Mouse (Mus musculus): Measurements from ENCODE around the gene Ggct. TPM values are rescaled to one million over a fixed set of nuclear protein-coding genes. Genes with fewer than 3 reads are reported as not detected.
A peak's percentile ranks its signal among the peaks of the same experiment; 100 is the strongest.

Ggct gene
- polyA plus RNA-seq, 1 experiment from 2014 or later = 6.3 TPM

- WGBS (ENCODE audit: insufficient replicate concordance) = 87% methylated on average over 4 of the region's 4 CpGs
- Histone ChIP-seq H3K4me3 (ENCODE audit: low read depth, low read length) (no peak overlapping the region), H3K36me3 (ENCODE audit: control insufficient read depth, insufficient read depth, low read length) (no peaks in the 10 kb centered on the region), H3K9ac (ENCODE audit: low read depth, low read length) (no peak overlapping the region), H3K4me2 (no peak overlapping the region), H3K27ac (ENCODE audit: low read depth, low read length) (no peak overlapping the region), H3K4me1 (ENCODE audit: control insufficient read depth, insufficient read depth, low read length) (no peaks in the 10 kb centered on the region), H3K27me3 (ENCODE audit: control insufficient read depth, insufficient read depth, low read length) (no peaks in the 10 kb centered on the region), H3K9me3 (replicated peaks; ENCODE audit: control insufficient read depth, low read length) (no peaks in the 10 kb centered on the region)
- no peak for ATAC-seq (replicated peaks; ENCODE audit: insufficient number of reproducible peaks, low FRiP score, low TSS enrichment)
Observed at GRCm38 (mm10) chr6:54983526-54984050, 9.2 kb downstream of the Ggct start.

DNA sequence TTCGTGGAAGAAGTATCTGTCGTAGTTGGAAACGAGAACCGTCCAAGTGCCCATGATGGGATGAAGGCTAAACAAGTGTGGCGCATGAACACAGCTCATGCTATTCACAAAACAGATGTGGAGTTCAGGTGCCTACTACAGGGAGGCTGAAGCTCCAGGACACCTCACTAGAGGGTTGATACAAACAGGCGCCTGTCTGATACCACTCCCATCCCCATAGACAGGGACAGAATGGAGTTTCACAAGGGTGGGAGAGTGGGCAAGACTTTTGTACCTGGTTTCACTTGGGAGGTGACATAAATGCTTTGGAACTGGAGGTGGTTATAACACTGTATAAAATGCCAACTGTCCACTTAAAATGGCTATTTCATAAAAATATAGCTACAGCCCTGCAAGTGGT, 13.3 kb downstream of the Ggct start:
- H3K36me3 ChIP-seq (ENCODE audit: control insufficient read depth, insufficient read depth, low read length) = no peaks in the 10 kb centered on the region
- ATAC-seq (replicated peaks; ENCODE audit: insufficient number of reproducible peaks, low FRiP score, low TSS enrichment) = no peak
- no peaks in the 10 kb centered on the region for H3K4me1 ChIP-seq (ENCODE audit: control insufficient read depth, insufficient read depth, low read length)
- H3K4me2 ChIP-seq = no peak overlapping the region
- H3K9ac ChIP-seq (ENCODE audit: low read depth, low read length) = no peak overlapping the region
- no peaks in the 10 kb centered on the region for H3K27me3 ChIP-seq (ENCODE audit: control insufficient read depth, insufficient read depth, low read length)
- 89% methylated on average over 6 of the region's 6 CpGs for WGBS (ENCODE audit: insufficient replicate concordance)
- H3K9me3 ChIP-seq (replicated peaks; ENCODE audit: control insufficient read depth, low read length) = no peaks in the 10 kb centered on the region
- no peak overlapping the region for H3K4me3 ChIP-seq (ENCODE audit: low read depth, low read length)
- no peak overlapping the region for H3K27ac ChIP-seq (ENCODE audit: low read depth, low read length)

GRCm38 (mm10) chr6:54975616-54976015, 17.1 kb downstream of the Ggct start:
- Histone ChIP-seq H3K9ac (ENCODE audit: low read depth, low read length) (no peak overlapping the region), H3K27ac (ENCODE audit: low read depth, low read length) (no peak overlapping the region), H3K27me3 (ENCODE audit: control insufficient read depth, insufficient read depth, low read length) (peaks cover 4% of the 10 kb centered on the region), H3K4me2 (no peak overlapping the region), H3K4me1 (ENCODE audit: control insufficient read depth, insufficient read depth, low read length) (no peaks in the 10 kb centered on the region), H3K36me3 (ENCODE audit: control insufficient read depth, insufficient read depth, low read length) (no peaks in the 10 kb centered on the region), H3K4me3 (ENCODE audit: low read depth, low read length) (no peak overlapping the region), H3K9me3 (replicated peaks; ENCODE audit: control insufficient read depth, low read length) (no peaks in the 10 kb centered on the region)
- no peak; the same call in 1 of the 2 replicates for ATAC-seq (replicated peaks; ENCODE audit: insufficient number of reproducible peaks, low FRiP score, low TSS enrichment)
- 72% methylated on average over 1 of the region's 1 CpGs for WGBS (ENCODE audit: insufficient replicate concordance)

GRCm38 (mm10) chr6:54974501-54974900, 18.2 kb downstream of the Ggct start:
- 63% methylated on average over 5 of the region's 5 CpGs for WGBS (ENCODE audit: insufficient replicate concordance)
- no peaks in the 10 kb centered on the region for H3K4me1 ChIP-seq (ENCODE audit: control insufficient read depth, insufficient read depth, low read length)
- H3K27ac ChIP-seq (ENCODE audit: low read depth, low read length) = no peak overlapping the region
- H3K4me2 ChIP-seq = no peak overlapping the region
- H3K9ac ChIP-seq (ENCODE audit: low read depth, low read length) = no peak overlapping the region
- no peak overlapping the region for H3K4me3 ChIP-seq (ENCODE audit: low read depth, low read length)
- H3K9me3 ChIP-seq (replicated peaks; ENCODE audit: control insufficient read depth, low read length) = no peaks in the 10 kb centered on the region
- H3K36me3 ChIP-seq (ENCODE audit: control insufficient read depth, insufficient read depth, low read length) = no peaks in the 10 kb centered on the region
- ATAC-seq (replicated peaks; ENCODE audit: insufficient number of reproducible peaks, low FRiP score, low TSS enrichment) = no peak
- H3K27me3 ChIP-seq (ENCODE audit: control insufficient read depth, insufficient read depth, low read length) = peaks cover 8% of the 10 kb centered on the region

- Histone ChIP-seq H3K9ac (ENCODE audit: low read depth, low read length) (no peak overlapping the region), H3K36me3 (ENCODE audit: control insufficient read depth, insufficient read depth, low read length) (no peaks in the 10 kb centered on the region), H3K9me3 (replicated peaks; ENCODE audit: control insufficient read depth, low read length) (no peaks in the 10 kb centered on the region), H3K4me2 (peak overlapping the region; percentile 80), H3K27me3 (ENCODE audit: control insufficient read depth, insufficient read depth, low read length) (peaks cover 10% of the 10 kb centered on the region), H3K4me3 (ENCODE audit: low read depth, low read length) (peak overlapping the region; percentile 63), H3K4me1 (ENCODE audit: control insufficient read depth, insufficient read depth, low read length) (no peaks in the 10 kb centered on the region), H3K27ac (ENCODE audit: low read depth, low read length) (no peak overlapping the region)
- ATAC-seq (replicated peaks; ENCODE audit: insufficient number of reproducible peaks, low FRiP score, low TSS enrichment) = no peak
- 15% methylated on average over 5 of the region's 5 CpGs for WGBS (ENCODE audit: insufficient replicate concordance)
Observed at GRCm38 (mm10) chr6:54972929-54973211, 19.9 kb downstream of the Ggct start.

GRCm38 (mm10) chr6:54972111-54972928, 20.4 kb downstream of the Ggct start, which contains the start of gene Nod1:
Gene Nod1, minus strand, starts transcription at chr6:54972612.
- ATAC-seq (replicated peaks; ENCODE audit: insufficient number of reproducible peaks, low FRiP score, low TSS enrichment) = peak; percentile 73
- Histone ChIP-seq H3K27ac (ENCODE audit: low read depth, low read length) (0 out of 2 replicates have a peak within 1 kb of the TSS, but pooled peaks have one; percentile 25), H3K9me3 (replicated peaks; ENCODE audit: control insufficient read depth, low read length) (no peaks in the 10 kb centered on the region), H3K4me1 (ENCODE audit: control insufficient read depth, insufficient read depth, low read length) (no peaks in the 10 kb centered on the region), H3K27me3 (ENCODE audit: control insufficient read depth, insufficient read depth, low read length) (peaks cover 14% of the 10 kb centered on the region), H3K9ac (ENCODE audit: low read depth, low read length) (peak within 1 kb of the TSS; percentile 64), H3K4me3 (ENCODE audit: low read depth, low read length) (peak within 1 kb of the TSS; percentile 63), H3K4me2 (peak within 1 kb of the TSS; percentile 80), H3K36me3 (ENCODE audit: control insufficient read depth, insufficient read depth, low read length) (no peaks in the 10 kb centered on the region)
- WGBS (ENCODE audit: insufficient replicate concordance) = 3% methylated on average over 44 of the region's 53 CpGs

DNA sequence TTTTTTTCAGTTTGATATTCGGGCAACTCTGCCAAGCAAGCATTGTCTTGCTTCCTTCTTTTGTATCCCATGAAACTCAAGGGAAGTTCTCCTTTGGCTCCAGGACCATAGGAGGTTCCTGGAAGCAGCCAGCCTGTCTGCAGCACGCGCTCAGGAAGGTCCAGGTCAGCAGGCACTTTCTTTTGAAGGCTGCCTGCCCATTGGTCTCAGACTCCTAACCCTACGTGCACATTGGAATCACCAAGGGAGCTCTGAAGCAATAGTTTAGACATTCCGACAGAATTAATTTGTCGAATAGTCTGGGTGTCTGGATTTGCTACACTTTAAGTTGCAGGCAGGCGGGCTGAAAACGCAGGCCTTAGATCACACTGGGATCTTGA, 21.0 kb downstream of the Ggct start:
- 16% methylated on average over 8 of the region's 8 CpGs for WGBS (ENCODE audit: insufficient replicate concordance)
- H3K27ac ChIP-seq (ENCODE audit: low read depth, low read length) = no peak overlapping the region
- no peaks in the 10 kb centered on the region for H3K36me3 ChIP-seq (ENCODE audit: control insufficient read depth, insufficient read depth, low read length)
- ATAC-seq (replicated peaks; ENCODE audit: insufficient number of reproducible peaks, low FRiP score, low TSS enrichment) = no peak
- H3K4me2 ChIP-seq = peak overlapping the region; percentile 80
- peak overlapping the region; percentile 64 for H3K9ac ChIP-seq (ENCODE audit: low read depth, low read length)
- no peaks in the 10 kb centered on the region for H3K9me3 ChIP-seq (replicated peaks; ENCODE audit: control insufficient read depth, low read length)
- peak overlapping the region; percentile 63 for H3K4me3 ChIP-seq (ENCODE audit: low read depth, low read length)
- no peaks in the 10 kb centered on the region for H3K4me1 ChIP-seq (ENCODE audit: control insufficient read depth, insufficient read depth, low read length)
- H3K27me3 ChIP-seq (ENCODE audit: control insufficient read depth, insufficient read depth, low read length) = peaks cover 15% of the 10 kb centered on the region

GRCm38 (mm10) chr6:54970506-54970905, 22.2 kb downstream of the Ggct start:
- 66% methylated on average over 9 of the region's 9 CpGs for WGBS (ENCODE audit: insufficient replicate concordance)
- Histone ChIP-seq H3K9me3 (replicated peaks; ENCODE audit: control insufficient read depth, low read length) (no peaks in the 10 kb centered on the region), H3K4me2 (no peak overlapping the region), H3K9ac (ENCODE audit: low read depth, low read length) (no peak overlapping the region), H3K27me3 (ENCODE audit: control insufficient read depth, insufficient read depth, low read length) (peaks cover 19% of the 10 kb centered on the region), H3K4me1 (ENCODE audit: control insufficient read depth, insufficient read depth, low read length) (no peaks in the 10 kb centered on the region), H3K4me3 (ENCODE audit: low read depth, low read length) (no peak overlapping the region), H3K36me3 (ENCODE audit: control insufficient read depth, insufficient read depth, low read length) (no peaks in the 10 kb centered on the region), H3K27ac (ENCODE audit: low read depth, low read length) (no peak overlapping the region)
- ATAC-seq (replicated peaks; ENCODE audit: insufficient number of reproducible peaks, low FRiP score, low TSS enrichment) = no peak

DNA sequence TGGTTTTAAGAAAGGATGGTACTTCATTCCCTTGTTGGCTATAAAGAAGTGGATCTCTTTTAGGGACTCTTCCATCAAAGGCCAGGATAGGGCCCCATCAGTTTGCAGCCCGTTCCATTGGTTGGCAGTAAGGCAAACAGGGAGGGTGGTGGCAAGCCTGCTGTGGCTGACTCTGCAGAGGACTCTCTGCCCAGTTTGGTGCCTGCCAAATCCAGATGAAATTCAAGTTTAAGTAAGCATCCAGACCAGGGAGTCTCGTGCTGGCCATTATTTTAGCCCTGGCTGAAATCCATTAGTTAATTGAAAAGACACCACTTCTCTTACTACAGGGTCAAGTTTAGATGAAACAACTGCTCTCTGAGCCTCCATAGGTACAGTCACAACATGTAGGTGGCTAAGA, 22.9 kb downstream of the Ggct start:
- H3K4me3 ChIP-seq (ENCODE audit: low read depth, low read length) = no peak overlapping the region
- WGBS (ENCODE audit: insufficient replicate concordance) = 67% methylated on average over 2 of the region's 2 CpGs
- no peaks in the 10 kb centered on the region for H3K9me3 ChIP-seq (replicated peaks; ENCODE audit: control insufficient read depth, low read length)
- no peak for ATAC-seq (replicated peaks; ENCODE audit: insufficient number of reproducible peaks, low FRiP score, low TSS enrichment)
- no peak overlapping the region for H3K4me2 ChIP-seq
- no peak overlapping the region for H3K9ac ChIP-seq (ENCODE audit: low read depth, low read length)
- no peaks in the 10 kb centered on the region for H3K36me3 ChIP-seq (ENCODE audit: control insufficient read depth, insufficient read depth, low read length)
- H3K27ac ChIP-seq (ENCODE audit: low read depth, low read length) = no peak overlapping the region
- peaks cover 3% of the 10 kb centered on the region; the same call in 1 of the 2 replicates for H3K4me1 ChIP-seq (ENCODE audit: control insufficient read depth, insufficient read depth, low read length)
- peaks cover 19% of the 10 kb centered on the region for H3K27me3 ChIP-seq (ENCODE audit: control insufficient read depth, insufficient read depth, low read length)
